Mouse (Mus musculus) MEL (cell line): ENCODE results near the gene Plcb3. TPM values are rescaled to one million over a fixed set of nuclear protein-coding genes. Genes with fewer than 3 reads are reported as not detected.

Experiments
- DNase-seq: peaks from one replicate; pipeline ENCODE4 v3.0.0; 2011; ENCODE audit warnings: low read depth, low spot score
- H3K27ac ChIP-seq: 2 replicates; pipeline ENCODE4 v1.5.1; 2012; ENCODE audit warnings: low read depth, mild to moderate bottlenecking, control low read depth, low read length, moderate library complexity; ENCODE audit not compliant: control insufficient read depth
- H3K27me3 ChIP-seq, 2 experiments: fragments of 150-350 bp in 1 of 2; sonication (generic) in 1 of 2; 2 replicates each; pipeline ENCODE4 v1.6.1; 2012; ENCODE audit warnings: low read length in 2 of 2, mild to moderate bottlenecking in 2 of 2, improper control_type of control experiment in 1 of 2, moderate library complexity in 1 of 2; ENCODE audit not compliant: insufficient read depth in 2 of 2, control insufficient read depth in 1 of 2
- H3K36me3 ChIP-seq, 2 experiments: 2 replicates each; pipeline ENCODE4 v1.6.1; 2012 to 2014; ENCODE audit warnings: low read length in 2 of 2, improper control_type of control experiment in 1 of 2, inconsistent platforms in 1 of 2, mild to moderate bottlenecking in 1 of 2; ENCODE audit not compliant: insufficient read depth in 2 of 2, control insufficient read depth in 1 of 2
- H3K4me1 ChIP-seq, 2 experiments: fragments of 150-350 bp in 1 of 2; sonication (generic) in 1 of 2; 2 replicates each; pipeline ENCODE4 v1.6.1; 2012; ENCODE audit warnings: low read length in 2 of 2, improper control_type of control experiment in 1 of 2, mild to moderate bottlenecking in 1 of 2; ENCODE audit not compliant: insufficient read depth in 2 of 2, control insufficient read depth in 1 of 2
- H3K4me3 ChIP-seq, 2 experiments: fragments of 150-350 bp in 1 of 2; sonication (generic) in 1 of 2; 2 replicates each; pipeline ENCODE4 v1.5.1; 2012; ENCODE audit warnings: low read depth in 2 of 2, low read length in 2 of 2, mild to moderate bottlenecking in 2 of 2, moderate library complexity in 2 of 2, control low read depth in 1 of 2, improper control_type of control experiment in 1 of 2; ENCODE audit not compliant: control insufficient read depth in 1 of 2, insufficient read depth in 1 of 2
- H3K79me2 ChIP-seq: 2 replicates; pipeline ENCODE4 v1.6.1; 2012; ENCODE audit warnings: mild to moderate bottlenecking, low read length, moderate library complexity; ENCODE audit not compliant: control insufficient read depth, poor library complexity, insufficient read depth
- H3K9ac ChIP-seq: 2 replicates; pipeline ENCODE4 v1.6.1; 2012; ENCODE audit warnings: low read depth, mild to moderate bottlenecking, control low read depth, low read length, moderate library complexity; ENCODE audit not compliant: control insufficient read depth, poor library complexity, severe bottlenecking
- H3K9me3 ChIP-seq: fragments of 150-350 bp; sonication (generic); replicated peaks from 2 replicates; pipeline ENCODE4 v1.6.1; 2012; ENCODE audit warnings: mild to moderate bottlenecking, low read length, improper control_type of control experiment, moderate library complexity; ENCODE audit not compliant: insufficient read depth
- CTCF ChIP-seq, 3 experiments: IDR thresholded peaks in 2 of 3; conservative IDR thresholded peaks in 1 of 3; 2 replicates each; pipeline ENCODE4 v1.5.1; 2011 to 2012; ENCODE audit warnings: low read length in 3 of 3, low read depth in 2 of 3, mild to moderate bottlenecking in 2 of 3, improper control_type of control experiment in 1 of 3, inconsistent platforms in 1 of 3, mixed read lengths in 1 of 3, moderate library complexity in 1 of 3; ENCODE audit not compliant: control insufficient read depth in 1 of 3, insufficient read depth in 1 of 3, poor library complexity in 1 of 3, severe bottlenecking in 1 of 3
- ELF1 ChIP-seq: IDR thresholded peaks from 2 replicates; pipeline ENCODE4 v1.6.1; 2014; ENCODE audit warnings: low read depth, mild to moderate bottlenecking, inconsistent platforms, low read length, improper control_type of control experiment, moderate library complexity
- EP300 ChIP-seq, 2 experiments: IDR thresholded peaks; 2 replicates each; pipeline ENCODE4 v1.6.1; 2011; ENCODE audit warnings: improper control_type of control experiment in 2 of 2, low read length in 2 of 2, low read depth in 1 of 2, mild to moderate bottlenecking in 1 of 2
- ETS1 ChIP-seq: IDR thresholded peaks from 2 replicates; pipeline ENCODE4 v1.6.1; 2012; ENCODE audit warnings: low read depth, mild to moderate bottlenecking, inconsistent platforms, low read length, improper control_type of control experiment, moderate library complexity
- GABPA ChIP-seq: IDR thresholded peaks from 2 replicates; pipeline ENCODE4 v1.6.1; 2012; ENCODE audit warnings: low read depth, mild to moderate bottlenecking, inconsistent platforms, low read length, improper control_type of control experiment, moderate library complexity
- JUND ChIP-seq: IDR thresholded peaks from 2 replicates; pipeline ENCODE4 v1.6.1; 2011; ENCODE audit warnings: low read depth, mild to moderate bottlenecking, improper control_type of control experiment, low read length
- MAX ChIP-seq: IDR thresholded peaks from 2 replicates; pipeline ENCODE4 v1.6.1; 2011; ENCODE audit warnings: low read length, improper control_type of control experiment
- MAZ ChIP-seq: IDR thresholded peaks from 2 replicates; pipeline ENCODE4 v1.6.1; 2012; ENCODE audit warnings: low read depth, mild to moderate bottlenecking, inconsistent platforms, low read length, improper control_type of control experiment
- MXI1 ChIP-seq: IDR thresholded peaks from 2 replicates; pipeline ENCODE4 v1.6.1; 2011; ENCODE audit warnings: mild to moderate bottlenecking, low read depth, low read length, improper control_type of control experiment
- MYB ChIP-seq: IDR thresholded peaks from 2 replicates; pipeline ENCODE4 v1.6.1; 2011; ENCODE audit warnings: mild to moderate bottlenecking, low read depth, low read length, improper control_type of control experiment
- MYC ChIP-seq: IDR thresholded peaks from 2 replicates; pipeline ENCODE4 v1.6.1; 2011; ENCODE audit warnings: low read depth, mild to moderate bottlenecking, low read length, improper control_type of control experiment, moderate library complexity
- NELFE ChIP-seq: IDR thresholded peaks from 2 replicates; pipeline ENCODE4 v1.6.1; 2011; ENCODE audit warnings: low read depth, low read length, improper control_type of control experiment
- NRF1 ChIP-seq: IDR thresholded peaks from 2 replicates; pipeline ENCODE4 v1.6.1; 2014; ENCODE audit warnings: low read depth, mild to moderate bottlenecking, inconsistent platforms, low read length, improper control_type of control experiment, moderate library complexity; ENCODE audit not compliant: poor library complexity, insufficient read depth, severe bottlenecking
- POLR2A ChIP-seq, 2 experiments: IDR thresholded peaks; 2 replicates each; pipeline ENCODE4 v1.6.1; 2011 to 2012; ENCODE audit warnings: low read length in 2 of 2, mild to moderate bottlenecking in 2 of 2, control low read depth in 1 of 2, improper control_type of control experiment in 1 of 2, low read depth in 1 of 2, moderate library complexity in 1 of 2; ENCODE audit not compliant: control insufficient read depth in 1 of 2, insufficient read depth in 1 of 2, poor library complexity in 1 of 2
- POLR2AphosphoS2 ChIP-seq: IDR thresholded peaks from 2 replicates; pipeline ENCODE4 v1.6.1; 2011; ENCODE audit warnings: low read length, improper control_type of control experiment
- RAD21 ChIP-seq: IDR thresholded peaks from 2 replicates; pipeline ENCODE4 v1.6.1; 2011; ENCODE audit warnings: mild to moderate bottlenecking, low read depth, low read length, improper control_type of control experiment
- SMC3 ChIP-seq: IDR thresholded peaks from 2 replicates; pipeline ENCODE4 v1.6.1; 2011; ENCODE audit warnings: low read depth, low read length, improper control_type of control experiment
- TAL1 ChIP-seq: IDR thresholded peaks from 2 replicates; pipeline ENCODE4 v1.6.1; 2012; ENCODE audit warnings: mild to moderate bottlenecking, inconsistent platforms, low read length, moderate library complexity, mixed read lengths
- TBP ChIP-seq: IDR thresholded peaks from 2 replicates; pipeline ENCODE4 v1.8.0; 2011; ENCODE audit warnings: low read depth, low read length, improper control_type of control experiment
- TCF12 ChIP-seq: IDR thresholded peaks from 2 replicates; pipeline ENCODE4 v1.6.1; 2014; ENCODE audit warnings: low read depth, mild to moderate bottlenecking, inconsistent platforms, low read length, improper control_type of control experiment, moderate library complexity
- USF1 ChIP-seq: IDR thresholded peaks from 2 replicates; pipeline ENCODE4 v1.6.1; 2014; ENCODE audit warnings: low read depth, mild to moderate bottlenecking, inconsistent platforms, low read length, improper control_type of control experiment, moderate library complexity
- USF2 ChIP-seq, 2 experiments: IDR thresholded peaks; 2 replicates each; pipeline ENCODE4 v1.6.1; 2011 to 2012; ENCODE audit warnings: improper control_type of control experiment in 2 of 2, low read length in 2 of 2, borderline replicate concordance in 1 of 2, inconsistent platforms in 1 of 2, low read depth in 1 of 2, mild to moderate bottlenecking in 1 of 2; ENCODE audit not compliant: insufficient read depth in 1 of 2
- ZC3H11A ChIP-seq: IDR thresholded peaks from 2 replicates; pipeline ENCODE4 v1.6.1; 2012; ENCODE audit warnings: low read depth, mild to moderate bottlenecking, inconsistent platforms, low read length, improper control_type of control experiment
- ZMIZ1 ChIP-seq: IDR thresholded peaks from 2 replicates; pipeline ENCODE4 v1.6.1; 2012; ENCODE audit warnings: low read depth, mild to moderate bottlenecking, inconsistent platforms, low read length, improper control_type of control experiment, moderate library complexity
- polyA plus RNA-seq, 2 experiments: library from polyadenylated mRNA; stranded (reverse) in 1 of 2; unstranded in 1 of 2; fragments of >175 nt in 1 of 2; fragments of >200 nt in 1 of 2; gene quantifications; 2 replicates each; pipeline versions ENCODE4 v1.2.1 to v1.2.4; 2012; ENCODE audit warnings: low replicate concordance in 2 of 2, low read depth in 1 of 2; ENCODE audit not compliant: insufficient read length in 2 of 2, insufficient read depth in 1 of 2, missing spikeins in 1 of 2
- total RNA-seq: library from RNA; depleted of rRNA; stranded (reverse); fragments of 300-350 nt; gene quantifications from 2 replicates; pipeline ENCODE4 v1.2.3, GENCODE M21; 2012

Plcb3 gene
- total and polyA plus RNA-seq, 3 experiments, result 12.6 to 30.8 TPM; not detected in 1

GRCm38 (mm10) chr19:7019191-7019590, 42.9 kb upstream of the Plcb3 start, which contains the start of gene Fermt3 (continued):
- TF ChIP-seq ELF1, result peak; percentile 78

- Histone ChIP-seq H3K36me3 (peaks cover 6 to 36% of the 10 kb centered on the region in 2 experiments), H3K9me3 (no peaks in the 10 kb centered on the region), H3K27ac (peak overlapping the region; percentile 99), H3K4me3 (peak overlapping the region; percentile 76 to 94), H3K27me3 (no peaks in the 10 kb centered on the region), H3K4me1 (peaks cover 9 to 28% of the 10 kb centered on the region in 2 experiments), H3K79me2 (peaks cover 25% of the 10 kb centered on the region), H3K9ac (peak overlapping the region; percentile 96)
- TF ChIP-seq POLR2A (IDR thresholded peaks at IDR 0.05; ENCODE audit: control insufficient read depth in 1 of 2, insufficient read depth in 1 of 2, low read depth in 1 of 2, low read length in 2 of 2, poor library complexity in 1 of 2), result no peak; a peak in 1 of 4 replicates
- TF ChIP-seq MAZ, result 0 out of 2 replicates have a peak, but pooled peaks have one; percentile 12
- TF ChIP-seq SMC3, result no peak
- TF ChIP-seq JUND, result no peak
- no peak; the same call in 1 of the 2 replicates for TF ChIP-seq NELFE
- no peak for TF ChIP-seq USF1
- TF ChIP-seq MYC, result 0 out of 2 replicates have a peak, but pooled peaks have one; percentile 13
- no peak for TF ChIP-seq CTCF (IDR thresholded peaks at IDR 0.05 in 2 of 3, conservative IDR thresholded peaks at IDR 0.05 in 1 of 3; ENCODE audit: control insufficient read depth in 1 of 3, insufficient read depth in 1 of 3, low read depth in 2 of 3, low read length in 3 of 3, poor library complexity in 1 of 3, severe bottlenecking in 1 of 3)
- no peak for TF ChIP-seq USF2 (IDR thresholded peaks at IDR 0.05; ENCODE audit: borderline replicate concordance in 1 of 2, insufficient read depth in 1 of 2, low read depth in 1 of 2, low read length in 2 of 2)
- DNase-seq, result no peak
Measured at GRCm38 (mm10) chr19:7018546-7018945, 42.3 kb upstream of the Plcb3 start.

GRCm38 (mm10) chr19:7017541-7018457, 41.5 kb upstream of the Plcb3 start:
- Histone ChIP-seq H3K36me3 (peaks cover 6 to 36% of the 10 kb centered on the region in 2 experiments), H3K4me1 (peaks cover 9 to 28% of the 10 kb centered on the region in 2 experiments), H3K9ac (peak overlapping the region; percentile 96), H3K27me3 (no peaks in the 10 kb centered on the region), H3K4me3 (peak overlapping the region; percentile 76 to 94), H3K9me3 (no peaks in the 10 kb centered on the region), H3K79me2 (peaks cover 27% of the 10 kb centered on the region), H3K27ac (peak overlapping the region; percentile 99)
- peak; percentile 97 for DNase-seq
- TF ChIP-seq POLR2AphosphoS2 (peak; percentile 75; the same call in 1 of the 2 replicates), POLR2A (IDR thresholded peaks at IDR 0.05; ENCODE audit: control insufficient read depth in 1 of 2, insufficient read depth in 1 of 2, low read depth in 1 of 2, low read length in 2 of 2, poor library complexity in 1 of 2) (peak; percentile 47 to 92; a peak in 2 of 4 replicates), MYC (0 out of 2 replicates have a peak, but pooled peaks have one; percentile 55), RAD21 (no peak), GABPA (no peak), USF2 (IDR thresholded peaks at IDR 0.05; ENCODE audit: borderline replicate concordance in 1 of 2, insufficient read depth in 1 of 2, low read depth in 1 of 2, low read length in 2 of 2) (no peak), MYB (no peak), ETS1 (peak; percentile 92), ZC3H11A (no peak), MXI1 (peak; percentile 66), TCF12 (peak; percentile 97), TAL1 (peak; percentile 93), EP300 (IDR thresholded peaks at IDR 0.05; ENCODE audit: low read depth in 1 of 2, low read length in 2 of 2) (peak; percentile 84 to 97), NRF1 (no peak), CTCF (IDR thresholded peaks at IDR 0.05 in 2 of 3, conservative IDR thresholded peaks at IDR 0.05 in 1 of 3; ENCODE audit: control insufficient read depth in 1 of 3, insufficient read depth in 1 of 3, low read depth in 2 of 3, low read length in 3 of 3, poor library complexity in 1 of 3, severe bottlenecking in 1 of 3) (no peak), JUND (no peak), ZMIZ1 (peak; percentile 89), MAX (peak; percentile 44; the same call in 1 of the 2 replicates), USF1 (no peak), TBP (peak; percentile 77), SMC3 (no peak), MAZ (0 out of 2 replicates have a peak, but pooled peaks have one; percentile 32), ELF1 (peak; percentile 80)
